Mouse (Mus musculus) forebrain, postnatal 0 days (tissue): ENCODE measurements around the gene Cdkn1c. TPM values are rescaled to one million over a fixed set of nuclear protein-coding genes. Genes with fewer than 3 reads are reported as not detected.

Experiments used
- ATAC-seq: fragments of 200-750 bp; cut with Nextera tagmentation; 2 replicates; pipeline ENCODE4 v1.8.0; 2017; ENCODE audit warnings: mild to moderate bottlenecking, moderate library complexity
- DNase-seq: peaks from one replicate; pipeline ENCODE4 v3.0.0-alpha.2; 2015
- H3K27ac ChIP-seq: fragments of 300-500 bp; sonication (generic); 2 replicates; pipeline ENCODE4 v1.5.1; 2014; ENCODE audit warnings: low read depth, mild to moderate bottlenecking, antibody characterized with exemption, low read length, moderate library complexity, mixed read lengths
- H3K27me3 ChIP-seq: fragments of 300-500 bp; sonication (generic); 2 replicates; pipeline ENCODE4 v1.6.1; 2014; ENCODE audit warnings: mild to moderate bottlenecking, low read length, mixed read lengths; ENCODE audit not compliant: insufficient read depth
- H3K36me3 ChIP-seq: fragments of 300-500 bp; sonication (generic); 2 replicates; pipeline ENCODE4 v1.6.1; 2014; ENCODE audit warnings: mild to moderate bottlenecking, moderate library complexity; ENCODE audit not compliant: insufficient read depth
- H3K4me1 ChIP-seq: fragments of 300-500 bp; sonication (generic); 2 replicates; pipeline ENCODE4 v1.6.1; 2014; ENCODE audit warnings: antibody characterized with exemption; ENCODE audit not compliant: insufficient read depth
- H3K4me2 ChIP-seq: fragments of 300-500 bp; sonication (generic); 2 replicates; pipeline ENCODE4 v1.6.1; 2014; ENCODE audit warnings: low read depth, mild to moderate bottlenecking, moderate library complexity
- H3K4me3 ChIP-seq: fragments of 300-500 bp; sonication (generic); 2 replicates; pipeline ENCODE4 v1.5.1; 2014; ENCODE audit warnings: low read depth, low read length, mixed read lengths
- H3K9ac ChIP-seq: fragments of 300-500 bp; sonication (generic); 2 replicates; pipeline ENCODE4 v1.6.1; 2014; ENCODE audit warnings: mild to moderate bottlenecking
- H3K9me3 ChIP-seq: fragments of 300-500 bp; sonication (generic); 2 replicates; pipeline ENCODE4 v1.6.1; 2016; ENCODE audit warnings: low read length
- CTCF ChIP-seq: sonication (generic); IDR thresholded peaks from 2 replicates; pipeline ENCODE4 v1.5.1; 2016; ENCODE audit warnings: antibody characterized with exemption, control low read depth, low read depth
- WGBS: fragments of 180-500 bp; shearing (Covaris S2); extraction: QIAGEN DNeasy Blood & Tissue Kit; methylation state at CpG from one replicate; pipeline ENCODE4 v1.1.7; 2014; 5-methylcytosine and 5-hydroxymethylcytosine counted together
- polyA plus RNA-seq: library from polyadenylated mRNA; unstranded; fragments of >200 nt; fragmentation: Nextera tagmentation; extraction: Ambion mirVana; gene quantifications from 2 replicates; pipeline ENCODE4 v1.2.1, GENCODE M21; 2015
- total RNA-seq: library from RNA; depleted of rRNA; stranded (reverse); fragments of >200 nt; gene quantifications from 2 replicates; pipeline ENCODE4 v1.2.3, GENCODE M21; 2014

Cdkn1c gene
- total and polyA plus RNA-seq, 2 experiments from 2014 or later, result 119 to 123 TPM

GRCm38 (mm10) chr7:143437894-143438581 is 22.8 kb downstream of the Cdkn1c start:
- peak overlapping the region; percentile 87 for H3K4me2 ChIP-seq
- DNase-seq (peak; percentile 62), ATAC-seq (peak; percentile 70)
- no peak for TF ChIP-seq CTCF
- peak overlapping the region; percentile 46 for H3K4me3 ChIP-seq
- no peaks in the 10 kb centered on the region for H3K36me3 ChIP-seq
- H3K9me3 ChIP-seq, result no peaks in the 10 kb centered on the region
- peaks cover 9% of the 10 kb centered on the region; the same call in 1 of the 2 replicates for H3K4me1 ChIP-seq
- H3K27ac ChIP-seq, result 0 out of 2 replicates have a peak overlapping the region, but pooled peaks have one; percentile 30
- 1% methylated on average over 60 of the region's 63 CpGs for WGBS
- H3K27me3 ChIP-seq, result peaks cover 6% of the 10 kb centered on the region
- H3K9ac ChIP-seq, result peak overlapping the region; percentile 78

GRCm38 (mm10) chr7:143437231-143437893 is 23.5 kb downstream of the Cdkn1c start:
- H3K4me2 ChIP-seq, result peak overlapping the region; percentile 87
- WGBS, result 17% methylated on average over 18 of the region's 18 CpGs
- peak overlapping the region; percentile 46 for H3K4me3 ChIP-seq
- TF ChIP-seq CTCF, result no peak
- DNase-seq (peak; percentile 35), ATAC-seq (peak; percentile 58)
- H3K27me3 ChIP-seq, result no peaks in the 10 kb centered on the region
- no peaks in the 10 kb centered on the region for H3K9me3 ChIP-seq
- H3K36me3 ChIP-seq, result no peaks in the 10 kb centered on the region
- peaks cover 9% of the 10 kb centered on the region; the same call in 1 of the 2 replicates for H3K4me1 ChIP-seq
- H3K27ac ChIP-seq, result 0 out of 2 replicates have a peak overlapping the region, but pooled peaks have one; percentile 30
- peak overlapping the region; percentile 78 for H3K9ac ChIP-seq

DNA sequence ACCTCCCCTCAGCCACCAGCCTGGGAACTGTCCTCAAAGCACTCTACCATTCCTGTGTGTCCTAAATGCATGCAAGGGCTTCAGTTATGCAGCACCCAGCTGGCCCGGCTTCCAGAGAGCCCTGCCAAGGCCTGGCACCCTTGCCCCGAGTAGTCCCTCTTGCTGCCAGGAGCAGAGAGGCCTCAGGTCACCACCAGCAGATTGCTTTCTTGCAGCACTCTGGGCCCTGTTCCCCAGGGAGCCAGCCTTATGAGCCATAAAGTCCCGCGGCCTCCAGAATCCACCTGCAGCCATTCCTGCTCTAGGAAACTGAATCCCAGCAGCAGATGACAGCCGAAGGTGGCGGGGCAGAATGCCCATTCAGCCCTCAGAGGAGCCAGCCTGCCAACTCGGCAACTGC is 27.5 kb downstream of the Cdkn1c start:
- Histone ChIP-seq H3K27ac (no peak overlapping the region), H3K4me1 (peaks cover 5% of the 10 kb centered on the region; the same call in 1 of the 2 replicates), H3K36me3 (no peaks in the 10 kb centered on the region), H3K4me2 (no peak overlapping the region), H3K9ac (no peak overlapping the region), H3K9me3 (no peaks in the 10 kb centered on the region), H3K4me3 (no peak overlapping the region), H3K27me3 (no peaks in the 10 kb centered on the region)
- no peak for ATAC-seq
- no peak for TF ChIP-seq CTCF
- DNase-seq, result peak; percentile 13
- WGBS, result 55% methylated on average over 7 of the region's 7 CpGs

DNA sequence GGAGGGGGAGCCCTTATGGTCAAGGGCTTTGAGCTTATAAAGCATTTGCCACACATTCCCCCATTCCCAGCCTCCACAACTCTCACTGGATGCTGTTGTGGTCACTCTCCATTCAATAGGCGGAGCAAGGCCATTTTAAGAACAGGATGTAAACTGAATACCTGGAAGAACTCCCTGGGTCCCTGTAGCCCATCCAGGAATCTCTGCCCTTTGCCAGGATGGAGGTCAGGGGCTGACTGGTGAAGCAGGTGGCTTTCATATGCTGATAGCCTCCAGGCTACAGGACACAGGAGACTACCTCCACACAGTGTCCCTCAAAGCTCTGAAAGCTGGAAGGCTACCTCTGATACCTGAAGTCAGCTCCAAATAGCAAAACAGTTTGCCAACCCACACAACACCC is 28.2 kb downstream of the Cdkn1c start:
- no peak for TF ChIP-seq CTCF
- no peaks in the 10 kb centered on the region for H3K36me3 ChIP-seq
- no peaks in the 10 kb centered on the region for H3K27me3 ChIP-seq
- ATAC-seq, result no peak
- no peaks in the 10 kb centered on the region for H3K9me3 ChIP-seq
- no peak overlapping the region for H3K9ac ChIP-seq
- DNase-seq, result no peak
- H3K4me1 ChIP-seq, result peaks cover 3% of the 10 kb centered on the region; the same call in 1 of the 2 replicates
- no peak overlapping the region for H3K4me2 ChIP-seq
- H3K27ac ChIP-seq, result no peak overlapping the region
- H3K4me3 ChIP-seq, result no peak overlapping the region
- WGBS, result 97% methylated on average over 1 of the region's 1 CpGs

- Histone ChIP-seq H3K9me3 (no peaks in the 10 kb centered on the region), H3K27ac (no peak overlapping the region), H3K4me2 (no peak overlapping the region), H3K4me1 (no peaks in the 10 kb centered on the region), H3K9ac (no peak overlapping the region), H3K4me3 (no peak overlapping the region), H3K27me3 (no peaks in the 10 kb centered on the region), H3K36me3 (no peaks in the 10 kb centered on the region)
- TF ChIP-seq CTCF, result no peak
- no peak for ATAC-seq
- no peak for DNase-seq
- 28% methylated on average over 2 of the region's 2 CpGs for WGBS
Observed at GRCm38 (mm10) chr7:143428814-143429499, 31.9 kb downstream of the Cdkn1c start.

DNA sequence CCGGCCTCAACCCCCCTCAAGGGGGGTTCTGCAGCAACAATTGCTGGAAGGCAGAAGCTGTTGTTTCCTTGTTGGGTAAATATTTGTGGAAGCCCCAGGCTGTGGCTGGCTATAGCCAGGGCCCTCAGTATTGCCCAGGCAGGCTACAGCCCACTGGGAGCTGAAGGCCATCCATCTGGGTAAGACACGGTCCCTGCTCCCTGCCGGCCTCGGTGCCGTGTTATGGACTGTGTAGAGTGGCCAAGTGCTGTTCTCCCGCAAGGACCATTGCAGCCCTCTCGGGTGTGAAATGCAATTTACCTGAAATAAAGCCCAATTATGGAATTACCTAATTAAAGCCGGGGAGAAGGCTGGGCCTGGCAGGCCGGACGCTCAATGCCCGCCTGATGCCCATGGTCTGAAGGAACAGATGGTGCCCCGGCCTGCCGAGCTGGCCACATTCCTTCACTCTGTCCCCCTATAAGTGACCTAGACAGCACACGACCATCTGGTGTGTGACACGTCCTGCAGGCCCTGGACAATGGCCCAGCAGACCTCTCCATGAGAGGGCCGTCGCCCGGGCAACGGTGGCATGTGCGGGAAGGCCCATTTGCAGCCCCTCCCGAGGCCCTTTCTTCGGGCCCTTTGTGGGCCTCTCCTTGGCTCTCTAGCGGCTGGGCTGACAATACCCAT is 32.6 kb downstream of the Cdkn1c start:
- TF ChIP-seq CTCF, result no peak
- Histone ChIP-seq H3K4me2 (no peak overlapping the region), H3K9ac (no peak overlapping the region), H3K27me3 (no peaks in the 10 kb centered on the region), H3K4me3 (no peak overlapping the region), H3K27ac (no peak overlapping the region), H3K36me3 (no peaks in the 10 kb centered on the region), H3K9me3 (no peaks in the 10 kb centered on the region), H3K4me1 (no peaks in the 10 kb centered on the region)
- WGBS, result 10% methylated on average over 23 of the region's 23 CpGs
- peak; percentile 47 for DNase-seq
- ATAC-seq, result peak; percentile 82
